Mouse (Mus musculus): Measurements from ENCODE around the gene Sectm1b. TPM values are rescaled to one million over a fixed set of nuclear protein-coding genes. Genes with fewer than 3 reads are reported as not detected.
"Not testable (repeated sequence)": the region's sequence is repeated elsewhere in the genome, so short reads cannot be mapped to it uniquely, and the experiment has no call there.

Gene Sectm1b
- polyA plus RNA-seq (2014; fragmentation: Nextera tagmentation; extraction: Ambion mirVana): not detected in 2 replicates

DNA sequence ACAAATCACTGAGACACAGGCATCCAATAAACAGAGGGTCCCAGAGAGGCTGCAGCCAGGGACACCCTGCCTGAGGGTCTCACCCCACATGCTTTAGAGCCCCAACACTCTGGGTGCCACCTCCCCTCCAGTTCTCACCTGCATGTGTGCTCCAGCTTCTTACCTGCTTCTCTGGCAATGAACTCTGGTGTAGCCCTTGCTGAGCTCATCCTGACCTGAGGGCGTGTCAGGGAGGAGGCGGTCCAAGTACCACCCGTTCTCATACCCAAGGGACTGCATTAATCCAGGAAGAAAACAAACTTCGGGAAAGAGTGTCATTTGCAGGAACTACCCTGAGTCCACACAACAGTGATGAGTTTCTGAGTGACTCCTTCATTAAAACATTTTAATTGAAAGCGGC lies at the start of gene Sectm1b:
Sectm1b (minus strand) TSS at position 191 of the 400 bp plus-strand sequence.
- DNase-seq (ENCODE audit: low spot score) (no peak), ATAC-seq (ENCODE audit: insufficient number of reproducible peaks, low FRiP score, low TSS enrichment, low read depth) (no peak)
- no peaks in the 10 kb centered on the region for H3K27me3 ChIP-seq (ENCODE audit: control insufficient read depth, insufficient read depth, low read length)
- no peak within 1 kb of the TSS for H3K4me2 ChIP-seq (ENCODE audit: low read depth, severe bottlenecking)
- H3K27ac ChIP-seq (replicated peaks; ENCODE audit: low read depth, low read length): no peak within 1 kb of the TSS
- no peaks in the 10 kb centered on the region for H3K4me1 ChIP-seq (ENCODE audit: control insufficient read depth, insufficient read depth, low read length)
- H3K9me3 ChIP-seq (ENCODE audit: control insufficient read depth, low read length): no peaks in the 10 kb centered on the region
- H3K4me3 ChIP-seq (ENCODE audit: low read depth, low read length): no peak within 1 kb of the TSS
- WGBS: 77% methylated on average over 5 of the region's 5 CpGs
- no peaks in the 10 kb centered on the region for H3K36me3 ChIP-seq (ENCODE audit: control insufficient read depth, insufficient read depth, low read length)
- H3K9ac ChIP-seq (ENCODE audit: low read length): no peak within 1 kb of the TSS

DNA sequence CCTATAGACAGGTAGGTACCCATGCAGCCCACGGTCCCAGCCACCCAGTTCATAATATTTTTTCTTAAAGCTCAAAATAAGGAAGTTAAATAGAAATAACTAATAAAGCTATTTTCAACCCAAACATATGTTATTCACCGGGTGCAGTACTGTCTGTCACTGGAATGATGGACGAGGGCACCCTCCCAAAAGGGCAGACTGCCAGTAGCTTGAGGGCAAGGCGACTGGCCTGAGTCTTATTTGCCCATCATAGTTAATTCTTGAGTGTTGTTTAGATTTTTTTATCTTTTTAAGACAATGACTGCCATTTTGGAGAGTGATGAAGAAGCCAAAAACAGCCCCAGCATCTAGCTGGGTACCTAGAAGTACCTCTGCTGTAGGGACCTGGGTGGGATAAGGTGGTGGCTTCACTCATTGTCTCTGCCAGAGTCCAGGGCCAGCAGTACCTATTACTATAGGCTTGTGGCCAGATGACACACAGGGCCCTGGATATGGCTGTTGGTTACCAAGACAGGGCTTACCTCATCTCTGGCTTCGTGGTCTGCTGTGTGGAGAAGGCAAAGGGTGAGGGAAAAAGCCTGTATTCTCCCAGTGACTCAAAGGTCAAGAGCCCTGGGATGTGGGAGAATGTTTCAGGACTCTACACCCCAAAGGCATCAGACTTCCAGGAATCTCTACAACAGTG lies 48.9 kb upstream of the Sectm1b start:
- Histone ChIP-seq H3K4me2 (ENCODE audit: low read depth, severe bottlenecking) (no peak overlapping the region), H3K4me3 (ENCODE audit: low read depth, low read length) (no peak overlapping the region), H3K9ac (ENCODE audit: low read length) (no peak overlapping the region), H3K27ac (replicated peaks; ENCODE audit: low read depth, low read length) (no peak overlapping the region), H3K27me3 (ENCODE audit: control insufficient read depth, insufficient read depth, low read length) (no peaks in the 10 kb centered on the region), H3K36me3 (ENCODE audit: control insufficient read depth, insufficient read depth, low read length) (no peaks in the 10 kb centered on the region), H3K9me3 (ENCODE audit: control insufficient read depth, low read length) (no peaks in the 10 kb centered on the region), H3K4me1 (ENCODE audit: control insufficient read depth, insufficient read depth, low read length) (no peaks in the 10 kb centered on the region)
- no peak for ATAC-seq (ENCODE audit: insufficient number of reproducible peaks, low FRiP score, low TSS enrichment, low read depth)
- no peak for DNase-seq (ENCODE audit: low spot score)
- 80% methylated on average over 5 of the region's 5 CpGs for WGBS

DNA sequence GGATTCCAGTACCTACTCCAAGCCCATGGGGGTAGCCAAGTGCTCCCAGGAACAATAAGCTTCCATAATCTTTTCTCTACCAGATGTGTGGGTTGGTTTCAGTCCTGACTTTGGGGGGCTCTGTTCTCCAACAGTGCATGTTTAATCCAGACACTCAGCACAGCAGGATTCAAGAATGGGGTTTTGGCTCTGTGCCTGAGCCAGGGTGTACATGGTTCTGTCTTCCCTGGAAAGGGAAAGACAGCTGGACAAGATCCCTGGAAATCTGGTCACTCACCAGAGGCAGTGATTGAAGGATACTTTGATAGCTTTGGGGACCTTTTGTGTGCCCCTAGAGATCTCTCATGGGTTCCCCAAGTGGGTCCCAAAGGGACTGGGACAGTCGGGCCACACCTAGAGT lies 48.2 kb upstream of the Sectm1b start:
- no peak overlapping the region for H3K4me3 ChIP-seq (ENCODE audit: low read depth, low read length)
- ATAC-seq (ENCODE audit: insufficient number of reproducible peaks, low FRiP score, low TSS enrichment, low read depth) (no peak), DNase-seq (ENCODE audit: low spot score) (no peak)
- no peak overlapping the region for H3K27ac ChIP-seq (replicated peaks; ENCODE audit: low read depth, low read length)
- H3K27me3 ChIP-seq (ENCODE audit: control insufficient read depth, insufficient read depth, low read length): no peaks in the 10 kb centered on the region
- 100% methylated on average over 1 of the region's 1 CpGs for WGBS
- no peaks in the 10 kb centered on the region for H3K36me3 ChIP-seq (ENCODE audit: control insufficient read depth, insufficient read depth, low read length)
- H3K4me2 ChIP-seq (ENCODE audit: low read depth, severe bottlenecking): no peak overlapping the region
- no peaks in the 10 kb centered on the region for H3K9me3 ChIP-seq (ENCODE audit: control insufficient read depth, low read length)
- H3K9ac ChIP-seq (ENCODE audit: low read length): no peak overlapping the region
- no peaks in the 10 kb centered on the region for H3K4me1 ChIP-seq (ENCODE audit: control insufficient read depth, insufficient read depth, low read length)

DNA sequence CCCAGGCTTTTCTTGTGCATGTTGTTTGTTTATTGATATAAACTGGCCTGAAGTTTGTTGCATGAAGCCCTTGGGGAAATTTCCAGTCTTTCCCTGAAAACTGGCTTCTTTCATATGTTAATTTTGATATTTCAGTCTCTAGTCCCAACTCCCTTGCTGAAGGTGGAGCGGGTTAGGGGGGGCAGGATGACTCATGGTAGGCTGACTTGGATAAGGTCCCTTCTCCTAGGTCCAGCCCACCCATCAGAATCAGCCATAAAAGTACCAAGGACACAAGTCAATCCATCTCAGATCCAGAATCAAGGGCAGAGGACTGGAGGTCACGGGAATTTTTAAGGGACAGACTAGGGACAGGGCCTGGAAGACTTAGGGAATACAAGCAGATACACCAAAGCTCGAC lies 47.7 kb upstream of the Sectm1b start:
- no peaks in the 10 kb centered on the region for H3K9me3 ChIP-seq (ENCODE audit: control insufficient read depth, low read length)
- H3K4me1 ChIP-seq (ENCODE audit: control insufficient read depth, insufficient read depth, low read length): no peaks in the 10 kb centered on the region
- H3K27ac ChIP-seq (replicated peaks; ENCODE audit: low read depth, low read length): no peak overlapping the region
- WGBS: 89% methylated on average over 3 of the region's 3 CpGs
- H3K4me3 ChIP-seq (ENCODE audit: low read depth, low read length): no peak overlapping the region
- no peak overlapping the region for H3K9ac ChIP-seq (ENCODE audit: low read length)
- no peak for ATAC-seq (ENCODE audit: insufficient number of reproducible peaks, low FRiP score, low TSS enrichment, low read depth)
- no peaks in the 10 kb centered on the region for H3K27me3 ChIP-seq (ENCODE audit: control insufficient read depth, insufficient read depth, low read length)
- H3K4me2 ChIP-seq (ENCODE audit: low read depth, severe bottlenecking): no peak overlapping the region
- no peak for DNase-seq (ENCODE audit: low spot score)
- no peaks in the 10 kb centered on the region for H3K36me3 ChIP-seq (ENCODE audit: control insufficient read depth, insufficient read depth, low read length)

DNA sequence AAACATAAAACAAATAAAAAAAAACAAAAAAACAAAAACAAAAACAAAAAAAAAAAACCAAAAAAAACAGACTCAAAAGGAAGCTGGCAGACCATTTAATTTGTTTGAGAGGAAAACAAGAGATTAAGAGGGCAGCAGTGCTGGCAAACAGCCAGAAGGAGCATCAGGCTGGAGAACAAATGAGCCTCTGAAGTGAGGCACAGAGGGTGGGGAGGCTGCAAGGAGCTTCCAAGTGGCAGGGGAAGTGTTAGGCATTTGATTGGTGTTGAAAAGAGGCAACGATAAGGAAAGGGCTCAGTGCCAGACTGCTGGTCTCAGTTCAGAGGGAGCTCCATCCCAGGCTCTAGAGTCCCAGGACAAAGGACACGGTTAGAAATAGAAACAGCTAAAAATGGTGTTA lies 46.6 kb upstream of the Sectm1b start:
- no peak overlapping the region for H3K4me2 ChIP-seq (ENCODE audit: low read depth, severe bottlenecking)
- H3K36me3 ChIP-seq (ENCODE audit: control insufficient read depth, insufficient read depth, low read length): no peaks in the 10 kb centered on the region
- H3K27ac ChIP-seq (replicated peaks; ENCODE audit: low read depth, low read length): no peak overlapping the region
- WGBS: 19% methylated on average over 2 of the region's 2 CpGs
- ATAC-seq (ENCODE audit: insufficient number of reproducible peaks, low FRiP score, low TSS enrichment, low read depth) (no peak), DNase-seq (ENCODE audit: low spot score) (no peak)
- H3K9ac ChIP-seq (ENCODE audit: low read length): no peak overlapping the region
- no peak overlapping the region for H3K4me3 ChIP-seq (ENCODE audit: low read depth, low read length)
- no peaks in the 10 kb centered on the region for H3K4me1 ChIP-seq (ENCODE audit: control insufficient read depth, insufficient read depth, low read length)
- H3K9me3 ChIP-seq (ENCODE audit: control insufficient read depth, low read length): no peaks in the 10 kb centered on the region
- H3K27me3 ChIP-seq (ENCODE audit: control insufficient read depth, insufficient read depth, low read length): no peaks in the 10 kb centered on the region

DNA sequence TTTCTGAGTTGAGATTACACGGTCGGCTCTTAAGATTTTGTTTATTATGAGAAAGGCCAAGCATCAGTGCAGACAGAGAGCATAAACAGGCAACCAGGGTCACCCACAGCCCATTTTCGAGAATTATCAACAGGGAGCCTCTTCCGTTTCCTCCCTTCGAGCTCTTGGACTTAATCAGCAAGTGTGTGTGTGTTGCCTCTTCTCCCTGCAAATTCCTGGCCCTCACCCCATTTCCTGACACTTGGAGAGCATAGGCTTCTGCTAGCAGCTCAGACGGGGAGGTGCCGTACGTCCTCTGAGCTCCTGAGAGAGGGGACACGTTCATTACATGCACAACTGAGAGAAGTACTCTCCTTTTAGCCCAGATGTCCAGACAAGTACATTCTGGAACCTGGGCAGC lies 44.7 kb upstream of the Sectm1b start:
- no peaks in the 10 kb centered on the region for H3K27me3 ChIP-seq (ENCODE audit: control insufficient read depth, insufficient read depth, low read length)
- no peaks in the 10 kb centered on the region for H3K4me1 ChIP-seq (ENCODE audit: control insufficient read depth, insufficient read depth, low read length)
- no peaks in the 10 kb centered on the region for H3K36me3 ChIP-seq (ENCODE audit: control insufficient read depth, insufficient read depth, low read length)
- no peaks in the 10 kb centered on the region for H3K9me3 ChIP-seq (ENCODE audit: control insufficient read depth, low read length)
- H3K4me2 ChIP-seq (ENCODE audit: low read depth, severe bottlenecking): no peak overlapping the region
- WGBS: 76% methylated on average over 9 of the region's 9 CpGs
- H3K4me3 ChIP-seq (ENCODE audit: low read depth, low read length): no peak overlapping the region
- ATAC-seq (ENCODE audit: insufficient number of reproducible peaks, low FRiP score, low TSS enrichment, low read depth) (no peak), DNase-seq (ENCODE audit: low spot score) (no peak)
- H3K9ac ChIP-seq (ENCODE audit: low read length): no peak overlapping the region
- no peak overlapping the region for H3K27ac ChIP-seq (replicated peaks; ENCODE audit: low read depth, low read length)

DNA sequence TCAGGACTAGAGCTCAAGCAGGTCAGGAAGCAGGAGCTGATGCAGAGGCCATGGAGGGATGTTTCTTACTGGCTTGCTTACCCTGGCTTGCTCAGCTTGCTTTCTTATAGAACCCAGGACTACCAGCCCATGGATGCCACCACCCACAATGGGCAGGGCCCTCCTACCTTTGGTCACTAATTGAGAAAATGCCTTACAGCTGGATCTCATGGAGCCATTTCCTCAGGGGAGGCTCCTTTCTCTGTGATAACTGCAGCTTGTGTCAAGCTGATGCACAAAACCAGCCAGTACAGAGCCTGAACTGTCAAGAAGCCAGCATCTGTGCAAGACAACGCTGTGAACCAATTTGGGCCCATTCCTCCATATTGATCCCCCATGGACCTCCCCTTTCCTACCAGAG lies 43.9 kb upstream of the Sectm1b start:
- 86% methylated on average over 1 of the region's 1 CpGs for WGBS
- H3K27ac ChIP-seq (replicated peaks; ENCODE audit: low read depth, low read length); H3K27me3 ChIP-seq (ENCODE audit: control insufficient read depth, insufficient read depth, low read length): not testable (repeated sequence)

DNA sequence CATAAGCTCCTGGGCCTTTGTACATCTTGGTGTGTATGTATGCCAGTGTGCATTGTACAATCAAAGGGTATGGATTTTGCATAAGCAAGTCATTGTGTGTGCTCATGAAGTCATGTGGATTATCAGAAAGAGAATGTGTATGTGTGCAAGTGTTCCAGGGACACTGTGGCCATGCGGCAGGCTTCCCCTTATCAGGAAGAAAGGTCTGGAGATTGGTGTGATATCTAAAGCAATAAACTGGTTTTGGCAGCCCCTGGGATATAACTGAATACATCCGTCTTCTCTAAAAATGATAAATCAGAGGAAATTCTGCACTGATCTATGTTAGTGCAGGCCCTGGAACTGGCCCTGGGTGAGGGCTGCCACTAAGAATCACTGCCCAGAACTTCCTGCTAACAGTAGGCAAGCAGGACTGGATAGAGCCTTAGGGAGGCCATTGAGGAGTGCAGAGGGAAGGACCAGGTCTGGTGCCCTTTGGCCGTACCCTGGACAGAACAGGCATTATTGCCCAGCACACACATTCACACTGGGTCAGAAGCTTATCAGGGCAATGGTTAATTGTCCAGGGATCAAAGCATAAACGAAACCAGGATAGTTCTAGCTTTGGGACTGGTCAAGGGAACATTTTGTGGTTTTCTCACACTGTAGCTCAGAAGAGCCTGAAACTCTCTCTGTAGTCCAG lies 37.9 kb upstream of the Sectm1b start:
- Histone ChIP-seq H3K27ac (replicated peaks; ENCODE audit: low read depth, low read length) (no peak overlapping the region), H3K4me1 (ENCODE audit: control insufficient read depth, insufficient read depth, low read length) (no peaks in the 10 kb centered on the region), H3K4me3 (ENCODE audit: low read depth, low read length) (no peak overlapping the region), H3K27me3 (ENCODE audit: control insufficient read depth, insufficient read depth, low read length) (no peaks in the 10 kb centered on the region), H3K9me3 (ENCODE audit: control insufficient read depth, low read length) (no peaks in the 10 kb centered on the region), H3K9ac (ENCODE audit: low read length) (no peak overlapping the region), H3K4me2 (ENCODE audit: low read depth, severe bottlenecking) (no peak overlapping the region), H3K36me3 (ENCODE audit: control insufficient read depth, insufficient read depth, low read length) (no peaks in the 10 kb centered on the region)
- no peak for DNase-seq (ENCODE audit: low spot score)
- no peak for ATAC-seq (ENCODE audit: insufficient number of reproducible peaks, low FRiP score, low TSS enrichment, low read depth)
- 77% methylated on average over 4 of the region's 4 CpGs for WGBS

More for the DNA sequence above, 43.9 kb upstream of the Sectm1b start:
- not testable (repeated sequence) for DNase-seq (ENCODE audit: low spot score); H3K4me1 ChIP-seq (ENCODE audit: control insufficient read depth, insufficient read depth, low read length); H3K4me2 ChIP-seq (ENCODE audit: low read depth, severe bottlenecking); H3K4me3 ChIP-seq (ENCODE audit: low read depth, low read length); H3K36me3 ChIP-seq (ENCODE audit: control insufficient read depth, insufficient read depth, low read length); H3K9me3 ChIP-seq (ENCODE audit: control insufficient read depth, low read length); ATAC-seq (ENCODE audit: insufficient number of reproducible peaks, low FRiP score, low TSS enrichment, low read depth); H3K9ac ChIP-seq (ENCODE audit: low read length)
